Mouse (Mus musculus): ENCODE measurements at regions not wholly inside any gene's neighbourhood (a gene's known extent, or its start where the extent isn't known, plus 50 kb on each side); places are given as distances from the start of the nearest gene placed in this dataset.
A peak's percentile ranks its signal among the peaks of the same experiment; 100 is the strongest.

DNA sequence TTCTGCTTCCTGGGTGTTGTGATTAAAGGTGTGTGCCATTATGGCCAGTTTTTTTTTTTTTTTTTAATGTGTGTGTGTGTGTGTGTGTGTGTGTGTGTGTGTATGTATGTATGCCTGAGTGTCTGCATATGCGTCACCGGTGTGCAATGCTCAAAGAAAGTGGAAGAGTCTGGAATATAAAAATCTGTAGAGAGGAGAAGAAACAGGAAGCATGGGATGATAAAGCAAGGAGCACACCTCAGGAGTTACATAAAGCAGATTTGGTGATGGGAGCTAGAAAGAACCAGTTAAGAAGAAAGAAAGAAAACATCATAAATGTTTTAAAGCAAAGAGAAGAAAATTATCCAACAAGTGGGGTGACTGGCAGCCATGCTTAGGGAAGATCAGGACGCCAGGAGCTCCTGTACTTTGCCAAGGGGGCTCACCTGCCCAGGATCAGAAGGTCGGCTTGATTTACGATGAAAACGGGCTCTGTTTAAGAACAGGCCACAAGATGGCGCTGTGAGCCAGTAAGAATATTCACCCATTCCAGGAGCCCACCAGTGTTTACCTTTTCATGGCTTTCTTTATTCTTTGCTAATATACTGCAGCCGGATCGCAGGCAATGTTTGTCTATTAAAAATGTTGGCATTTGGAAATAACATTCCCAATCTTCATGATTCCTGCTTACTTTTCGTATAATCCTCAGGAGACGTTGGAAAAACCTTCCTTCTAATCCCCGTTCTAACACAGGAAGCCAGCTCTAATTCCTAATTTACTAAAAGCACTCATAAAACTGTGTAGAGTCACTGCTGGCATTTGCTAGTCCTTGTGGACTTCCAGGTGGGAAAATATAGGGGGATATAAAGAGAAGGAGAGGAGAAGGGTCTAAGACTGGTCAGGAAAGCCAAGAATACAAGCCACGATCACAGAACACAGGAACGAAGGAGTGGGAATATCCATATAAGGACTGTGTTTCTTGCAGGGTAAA is 77.7 kb upstream of the Tapt1 start:
- Histone ChIP-seq H3K9me3 (ENCODE audit: low read length) (no peaks in the 10 kb centered on the region), H3K36me3 (ENCODE audit: insufficient read depth, low read length) (no peaks in the 10 kb centered on the region), H3K9ac (replicated peaks; ENCODE audit: low read length) (no peak overlapping the region), H3K27ac (no peak overlapping the region), H3K4me3 (ENCODE audit: low read length) (no peak overlapping the region), H3K4me1 (ENCODE audit: insufficient read depth, low read length) (no peaks in the 10 kb centered on the region), H3K4me2 (ENCODE audit: low read depth, low read length) (peak overlapping the region; percentile 42), H3K27me3 (ENCODE audit: insufficient read depth, low read length) (no peaks in the 10 kb centered on the region)
- peak; percentile 63; the same call in 1 of the 2 replicates for ATAC-seq
- TF ChIP-seq CTCF (IDR thresholded peaks at IDR 0.05; ENCODE audit: low read depth), result peak; percentile 91
- 28% methylated on average over 14 of the region's 14 CpGs for WGBS
- peak; percentile 90 for DNase-seq (ENCODE audit: low spot score)

GRCm38 (mm10) chr5:44284384-44284783 is 58.0 kb upstream of the Tapt1 start:
- H3K27ac ChIP-seq, result no peak overlapping the region
- H3K36me3 ChIP-seq (ENCODE audit: insufficient read depth, low read length), result no peaks in the 10 kb centered on the region
- 13% methylated on average over 5 of the region's 5 CpGs for WGBS
- H3K9me3 ChIP-seq (ENCODE audit: low read length), result no peaks in the 10 kb centered on the region
- no peak overlapping the region for H3K9ac ChIP-seq (replicated peaks; ENCODE audit: low read length)
- H3K4me1 ChIP-seq (ENCODE audit: insufficient read depth, low read length), result no peaks in the 10 kb centered on the region
- no peak overlapping the region for H3K4me3 ChIP-seq (ENCODE audit: low read length)
- peak; percentile 67 for ATAC-seq
- no peak overlapping the region for H3K4me2 ChIP-seq (ENCODE audit: low read depth, low read length)
- peak; percentile 92 for DNase-seq (ENCODE audit: low spot score)
- H3K27me3 ChIP-seq (ENCODE audit: insufficient read depth, low read length), result no peaks in the 10 kb centered on the region
- TF ChIP-seq CTCF (IDR thresholded peaks at IDR 0.05; ENCODE audit: low read depth), result peak; percentile 99

All from hindbrain, postnatal 0 days (tissue).